Mouse (Mus musculus) myocyte (in vitro differentiated cells): ENCODE results near the gene Cct3.

Experiments
- CEBPB ChIP-seq: IDR thresholded peaks from 2 replicates; pipeline ENCODE4 v1.6.1; 2011; ENCODE audit warnings: mild to moderate bottlenecking, moderate library complexity; ENCODE audit not compliant: poor library complexity, insufficient read depth, severe bottlenecking
- E2F4 ChIP-seq: IDR thresholded peaks from one replicate; pipeline ENCODE4 v1.6.1; 2011; ENCODE audit warnings: mild to moderate bottlenecking, control low read depth, moderate library complexity; ENCODE audit not compliant: insufficient read depth
- MAX ChIP-seq: IDR thresholded peaks from one replicate; pipeline ENCODE4 v1.6.1; 2011; ENCODE audit warnings: low read depth, mild to moderate bottlenecking, control low read depth
- MYOD1 ChIP-seq, 3 experiments: IDR thresholded peaks; one replicate each; pipeline ENCODE4 v1.6.1; 2011; ENCODE audit warnings: control low read depth in 2 of 3, low read depth in 2 of 3, mild to moderate bottlenecking in 2 of 3, moderate library complexity in 1 of 3; ENCODE audit not compliant: insufficient read length in 2 of 3, control insufficient read depth in 1 of 3
- MYOG ChIP-seq, 3 experiments: IDR thresholded peaks; one replicate each; pipeline ENCODE4 v1.6.1; 2011; ENCODE audit warnings: control low read depth in 2 of 3, low read depth in 2 of 3, mild to moderate bottlenecking in 2 of 3; ENCODE audit not compliant: insufficient read length in 2 of 3, control insufficient read depth in 1 of 3, insufficient read depth in 1 of 3
- POLR2A ChIP-seq: IDR thresholded peaks from one replicate; pipeline ENCODE4 v1.6.1; 2011; ENCODE audit warnings: low read depth, mild to moderate bottlenecking, control low read depth, moderate library complexity; ENCODE audit not compliant: insufficient read length
- POLR2AphosphoS2 ChIP-seq: IDR thresholded peaks from one replicate; pipeline ENCODE4 v1.6.1; 2011; ENCODE audit warnings: low read depth, control low read depth; ENCODE audit not compliant: insufficient read length
- REST ChIP-seq: IDR thresholded peaks from one replicate; pipeline ENCODE4 v1.6.1; 2011; ENCODE audit warnings: mild to moderate bottlenecking, control low read depth, moderate library complexity; ENCODE audit not compliant: insufficient read depth, insufficient read length
- SRF ChIP-seq: IDR thresholded peaks from one replicate; pipeline ENCODE4 v1.6.1; 2011; ENCODE audit warnings: low read depth; ENCODE audit not compliant: control insufficient read depth, insufficient read length
- TCF12 ChIP-seq: IDR thresholded peaks from one replicate; pipeline ENCODE4 v1.6.1; 2011; ENCODE audit warnings: mild to moderate bottlenecking, control low read depth; ENCODE audit not compliant: poor library complexity, insufficient read depth, severe bottlenecking
- TCF3 ChIP-seq: IDR thresholded peaks from one replicate; pipeline ENCODE4 v1.6.1; 2011; ENCODE audit warnings: low read depth, control low read depth; ENCODE audit not compliant: insufficient read length
- USF1 ChIP-seq: IDR thresholded peaks from one replicate; pipeline ENCODE4 v1.6.1; 2011; ENCODE audit warnings: low read depth, mild to moderate bottlenecking, control low read depth, moderate library complexity

DNA sequence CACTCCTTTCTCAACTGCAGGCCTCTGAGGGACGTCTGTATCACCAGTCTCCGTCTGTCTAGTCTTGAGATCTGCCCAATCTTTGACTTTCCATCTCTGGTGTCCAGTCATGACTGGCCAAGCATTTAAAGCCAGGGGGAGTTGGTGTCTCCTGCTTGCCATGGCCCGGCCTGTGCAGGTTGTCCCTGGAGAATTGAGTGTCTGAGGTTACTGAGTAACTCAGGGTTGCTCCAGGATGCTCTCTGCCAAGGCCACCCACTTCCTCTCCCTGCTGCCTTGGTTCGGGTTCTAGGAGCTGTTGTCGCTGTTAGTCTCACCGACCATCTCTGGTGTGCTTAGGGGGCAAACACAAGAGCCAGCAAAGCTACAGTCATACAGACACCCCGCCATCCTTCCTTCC, 40.5 kb upstream of the Cct3 start:
- TF ChIP-seq POLR2AphosphoS2 (no peak), MYOG (IDR thresholded peaks at IDR 0.05; ENCODE audit: control insufficient read depth in 1 of 3, insufficient read depth in 1 of 3, insufficient read length in 2 of 3, low read depth in 2 of 3) (no peak), POLR2A (no peak), MAX (no peak), TCF12 (no peak), MYOD1 (IDR thresholded peaks at IDR 0.05; ENCODE audit: control insufficient read depth in 1 of 3, insufficient read length in 2 of 3, low read depth in 2 of 3) (no peak), E2F4 (no peak), SRF (no peak), USF1 (no peak), REST (no peak), CEBPB (no peak), TCF3 (no peak)
